Mouse (Mus musculus) thymus, postnatal 25 days (tissue): ENCODE data around the gene Ccnk.

Experiments used
- DNase-seq: peaks from one replicate; pipeline ENCODE4 v3.0.0; 2022

The Ccnk gene

GRCm38 (mm10) chr12:108193878-108194277, 14.5 kb downstream of the Ccnk start:
- DNase-seq: no peak

- DNase-seq: no peak
Observed at GRCm38 (mm10) chr12:108195761-108196160, 16.4 kb downstream of the Ccnk start.

- DNase-seq: no peak
Observed at GRCm38 (mm10) chr12:108198447-108198846, 19.1 kb downstream of the Ccnk start.

GRCm38 (mm10) chr12:108200094-108200493, 20.7 kb downstream of the Ccnk start:
- no peak for DNase-seq

- no peak for DNase-seq
Observed at GRCm38 (mm10) chr12:108203895-108204294, 24.5 kb downstream of the Ccnk start.

GRCm38 (mm10) chr12:108204978-108205377, 25.6 kb downstream of the Ccnk start:
- no peak for DNase-seq

GRCm38 (mm10) chr12:108206641-108207040, 27.3 kb downstream of the Ccnk start:
- peak; percentile 69 for DNase-seq

- no peak for DNase-seq
Observed at GRCm38 (mm10) chr12:108208216-108208615, 28.8 kb downstream of the Ccnk start.

GRCm38 (mm10) chr12:108208726-108209438, 29.5 kb downstream of the Ccnk start:
- peak; percentile 53 for DNase-seq

- DNase-seq: no peak
Observed at GRCm38 (mm10) chr12:108210623-108211022, 31.2 kb downstream of the Ccnk start.

- DNase-seq: no peak
Observed at GRCm38 (mm10) chr12:108212071-108212470, 32.7 kb downstream of the Ccnk start.

GRCm38 (mm10) chr12:108212476-108212875, 33.1 kb downstream of the Ccnk start:
- no peak for DNase-seq

GRCm38 (mm10) chr12:108213090-108214041, 34.0 kb downstream of the Ccnk start:
- DNase-seq: no peak

- DNase-seq: no peak
Observed at GRCm38 (mm10) chr12:108215090-108215489, 35.7 kb downstream of the Ccnk start.

- no peak for DNase-seq
Observed at GRCm38 (mm10) chr12:108216611-108217370, 37.4 kb downstream of the Ccnk start.

GRCm38 (mm10) chr12:108217572-108217971, 38.2 kb downstream of the Ccnk start:
- peak; percentile 64 for DNase-seq

- no peak for DNase-seq
Observed at GRCm38 (mm10) chr12:108219163-108219562, 39.8 kb downstream of the Ccnk start.

GRCm38 (mm10) chr12:108219825-108220616, 40.6 kb downstream of the Ccnk start:
- DNase-seq: no peak

- no peak for DNase-seq
Observed at GRCm38 (mm10) chr12:108220621-108221020, 41.2 kb downstream of the Ccnk start.

- no peak for DNase-seq
Observed at GRCm38 (mm10) chr12:108221206-108221605, 41.8 kb downstream of the Ccnk start.

GRCm38 (mm10) chr12:108221712-108222111, 42.3 kb downstream of the Ccnk start:
- no peak for DNase-seq

- no peak for DNase-seq
Observed at GRCm38 (mm10) chr12:108223357-108223756, 44.0 kb downstream of the Ccnk start.
